Mouse (Mus musculus): Measurements from ENCODE around the gene Cdkn2d.

Gene Cdkn2d

GRCm38 (mm10) chr9:21244428-21245112 is 46.6 kb downstream of the Cdkn2d start:
- no peak for DNase-seq (ENCODE audit: low spot score)

- DNase-seq (ENCODE audit: low spot score) = no peak
Measured at GRCm38 (mm10) chr9:21243826-21244427, 47.3 kb downstream of the Cdkn2d start.

GRCm38 (mm10) chr9:21241343-21241742 is 49.9 kb downstream of the Cdkn2d start:
- DNase-seq (ENCODE audit: low spot score) = no peak

DNA sequence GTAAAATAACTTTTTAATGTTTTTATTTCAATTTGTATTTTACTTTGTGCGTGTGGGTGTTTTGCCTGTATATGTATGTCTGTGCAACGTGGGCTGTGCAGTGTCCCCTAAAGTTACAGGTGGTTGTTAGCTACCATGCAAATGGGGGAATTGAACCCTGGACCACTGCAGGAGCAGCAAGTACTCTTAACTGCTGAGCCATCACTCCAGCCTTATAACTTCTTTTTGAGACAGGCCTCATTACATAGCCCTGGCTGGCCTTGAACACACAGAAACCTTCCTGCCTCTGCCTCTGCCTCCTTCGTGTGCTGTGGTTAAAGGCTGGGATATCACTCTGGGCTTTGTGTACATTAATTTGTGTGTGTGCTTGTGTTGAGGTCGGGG is 51.8 kb downstream of the Cdkn2d start:
- DNase-seq (ENCODE audit: low spot score) = no peak

DNA sequence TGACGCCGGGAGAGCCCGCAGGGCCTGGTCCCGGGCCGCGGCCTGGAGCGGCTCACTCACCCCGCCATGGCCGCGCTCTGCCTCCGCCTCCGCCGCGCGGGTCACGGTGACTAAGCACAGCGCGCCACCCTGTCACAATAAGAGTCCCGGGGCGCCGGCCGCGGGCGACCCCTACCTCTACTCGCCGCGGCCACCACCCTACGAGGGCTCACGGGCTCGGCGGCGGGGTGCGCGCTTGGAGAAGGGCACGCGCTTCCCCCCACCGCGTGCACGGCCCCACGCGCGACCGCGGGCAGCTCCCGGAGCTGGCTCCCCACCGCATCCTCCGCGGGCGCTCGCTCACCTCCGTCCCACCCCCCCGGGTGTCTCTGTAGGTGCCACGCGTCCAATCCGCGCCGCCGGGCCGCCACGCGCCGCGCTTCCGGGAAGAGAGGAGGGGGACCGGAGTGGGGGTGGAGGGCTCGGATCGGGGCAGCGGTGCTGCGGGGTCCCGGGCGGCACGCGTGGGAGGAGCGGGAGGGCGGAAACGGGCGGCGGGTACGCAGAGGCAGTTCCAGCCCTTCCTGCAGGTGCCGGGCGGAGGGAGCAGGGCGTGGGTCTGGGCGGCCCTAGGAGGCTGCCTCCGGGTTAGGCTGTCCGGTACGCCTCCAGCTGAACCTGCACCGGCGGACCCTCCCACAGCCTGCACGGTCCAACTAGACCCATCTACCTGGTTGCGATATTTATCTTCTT is 52.3 kb downstream of the Cdkn2d start, which contains the start of gene Keap1:
Keap1 (minus strand) TSS at position 629 of the 732 bp plus-strand sequence.
- peak; percentile 68 for DNase-seq (ENCODE audit: low spot score)
